Mouse (Mus musculus) c-Kit-positive CD71-positive TER-119-negative erythroid progenitor cells, embryonic 14.5 days (primary cell): ENCODE results near the gene Kbtbd7.
"Not testable (repeated sequence)": the region's sequence is repeated elsewhere in the genome, so short reads cannot be mapped to it uniquely, and the experiment has no call there.

Experiments used
- DNase-seq: peaks from one replicate; pipeline ENCODE4 v3.0.0-alpha.2; 2013; ENCODE audit warnings: low read depth

Kbtbd7 gene

DNA sequence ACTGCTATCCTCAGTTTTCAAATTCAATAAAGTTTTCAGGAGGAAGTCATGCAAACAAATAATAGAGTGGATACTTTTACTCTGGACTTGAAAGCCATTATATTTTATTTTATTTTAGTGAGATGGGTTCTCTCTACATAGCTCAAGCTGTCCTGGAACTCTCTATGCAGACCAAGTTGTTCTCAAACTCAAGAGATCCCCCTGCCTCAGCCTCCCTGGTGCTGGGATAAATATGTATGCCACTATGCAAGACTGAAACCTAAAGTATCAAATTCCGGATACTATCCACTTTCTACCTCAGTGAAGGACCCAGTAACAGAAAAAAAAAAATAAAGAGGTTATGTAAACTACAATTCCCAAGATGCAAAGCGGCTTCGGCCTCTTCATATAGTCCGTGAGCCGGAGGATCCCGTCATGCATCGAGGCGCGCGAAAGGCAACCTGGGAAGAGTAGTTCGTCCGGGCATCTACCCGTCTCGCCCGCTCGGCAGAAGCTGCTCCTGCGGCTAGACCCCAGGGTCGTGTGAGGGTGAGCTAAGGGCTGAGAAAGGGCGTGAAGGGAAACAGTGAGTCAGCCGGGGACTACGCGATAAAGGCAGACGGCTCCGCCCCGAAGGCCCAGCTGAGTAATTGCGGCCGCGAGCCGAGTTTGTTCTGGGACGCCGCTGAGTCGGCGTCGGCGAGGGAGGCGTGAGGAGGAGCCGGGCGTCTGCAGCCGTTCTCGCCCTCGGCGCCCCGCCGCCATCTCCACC, at the start of gene Kbtbd7:
Gene Kbtbd7 (plus strand): TSS at position 533 of the 751 bp plus-strand sequence.
- DNase-seq: peak; percentile 94

GRCm38 (mm10) chr14:79377041-79377440, 49.3 kb upstream of the Kbtbd7 start:
- no peak for DNase-seq

GRCm38 (mm10) chr14:79383120-79383519, 43.2 kb upstream of the Kbtbd7 start:
- no peak for DNase-seq

DNA sequence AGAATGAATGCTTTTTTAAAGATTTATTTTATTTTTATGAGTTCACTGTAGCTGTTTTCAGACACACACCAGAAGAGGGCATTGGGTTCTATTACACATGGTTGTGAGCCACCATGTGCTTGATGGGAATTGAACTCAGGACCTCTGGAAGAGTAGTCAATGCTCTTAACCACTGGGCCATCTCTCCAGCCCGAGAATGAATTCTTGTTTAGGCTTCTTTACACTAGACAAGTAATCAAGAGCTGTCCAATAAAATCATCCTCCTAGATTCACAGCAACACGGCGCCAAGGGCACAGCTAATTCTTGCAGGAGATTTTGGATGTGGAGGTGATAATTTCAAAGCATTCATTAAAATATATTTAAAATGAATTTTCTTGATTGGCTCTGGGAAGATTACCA, 38.0 kb upstream of the Kbtbd7 start:
- no peak for DNase-seq

DNA sequence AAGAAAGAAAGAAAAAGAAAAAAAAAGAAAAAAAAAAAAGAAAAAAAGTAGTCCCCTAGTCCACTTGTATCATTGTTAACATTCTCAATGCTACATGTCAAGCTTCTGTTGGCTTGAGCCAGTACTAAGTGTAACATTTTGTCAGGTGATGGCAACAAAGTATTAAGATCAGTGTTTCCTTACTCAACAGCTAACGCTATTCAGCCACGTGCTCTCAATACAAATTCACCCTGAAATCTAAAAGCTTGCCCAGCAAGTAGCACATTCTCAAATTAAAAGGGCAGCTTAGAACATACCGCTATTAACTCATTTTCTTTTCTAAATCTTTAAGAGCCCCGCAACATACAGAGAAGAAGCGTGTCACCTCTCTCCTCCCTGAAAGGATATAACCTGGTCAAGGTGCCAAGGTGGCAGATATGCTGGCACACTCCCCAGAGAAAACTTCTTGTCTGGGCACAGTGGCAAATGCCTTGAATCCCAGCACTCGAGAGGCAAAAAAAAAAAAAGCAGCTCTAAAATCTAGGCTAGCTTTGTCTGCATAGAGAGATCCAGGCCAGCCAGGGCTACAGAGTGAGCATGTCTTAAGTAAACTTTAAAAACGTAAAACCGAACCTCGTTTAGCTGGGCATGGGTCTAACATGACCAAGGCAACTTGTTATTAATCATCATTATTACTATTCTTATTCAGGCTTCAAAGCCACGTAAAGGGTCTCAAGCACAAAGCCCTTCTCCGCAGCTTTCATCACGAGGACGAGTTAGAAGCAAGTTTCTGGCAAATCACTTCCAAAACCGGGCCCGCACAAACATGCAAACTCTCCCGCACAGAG, 36.7 kb upstream of the Kbtbd7 start:
- no peak for DNase-seq

- peak; percentile 91 for DNase-seq
These were observed 35.9 kb upstream of the Kbtbd7 start, which contains the start of gene Naa16 for GRCm38 (mm10) chr14:79390265-79390926. Gene Naa16, minus strand, starts transcription at chr14:79390778.

DNA sequence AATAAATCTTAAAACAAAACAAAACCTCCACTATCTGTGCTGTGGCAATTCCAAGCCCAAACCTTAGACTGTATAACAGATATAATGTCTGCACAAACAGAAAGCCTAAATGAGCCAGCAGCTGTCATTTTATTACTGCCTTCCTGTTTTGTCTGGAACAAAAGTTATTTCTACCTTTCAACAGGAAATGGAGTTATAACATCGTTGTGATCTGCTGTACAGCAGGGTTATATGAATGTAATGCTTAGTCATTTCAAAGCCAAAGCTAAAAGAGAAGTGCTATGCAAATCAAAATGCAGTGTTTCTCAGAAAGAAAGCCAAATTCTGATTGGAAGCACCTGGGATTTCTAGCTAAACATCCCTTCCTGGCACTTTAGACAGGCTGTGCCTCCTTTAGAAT, 33.0 kb upstream of the Kbtbd7 start:
- no peak for DNase-seq

DNA sequence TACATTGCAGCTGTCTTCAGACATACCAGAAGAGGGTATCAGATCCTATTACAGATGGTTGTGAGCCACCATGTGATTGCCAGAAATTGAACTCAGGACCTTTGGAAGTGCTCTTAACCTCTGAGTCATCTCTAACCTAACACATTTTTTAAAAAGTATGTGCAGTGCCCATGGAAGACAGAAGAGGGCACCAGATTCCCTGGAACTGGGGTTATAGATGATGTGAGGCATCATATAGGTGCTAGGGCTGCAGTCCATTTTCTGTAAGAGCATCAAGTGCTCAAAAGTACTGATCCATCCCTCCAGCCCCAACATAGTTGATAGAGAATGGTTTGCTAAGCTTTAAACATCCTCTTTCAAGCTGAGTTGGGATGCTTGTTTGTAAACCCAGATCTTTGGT, 31.7 kb upstream of the Kbtbd7 start:
- DNase-seq: peak; percentile 69

DNA sequence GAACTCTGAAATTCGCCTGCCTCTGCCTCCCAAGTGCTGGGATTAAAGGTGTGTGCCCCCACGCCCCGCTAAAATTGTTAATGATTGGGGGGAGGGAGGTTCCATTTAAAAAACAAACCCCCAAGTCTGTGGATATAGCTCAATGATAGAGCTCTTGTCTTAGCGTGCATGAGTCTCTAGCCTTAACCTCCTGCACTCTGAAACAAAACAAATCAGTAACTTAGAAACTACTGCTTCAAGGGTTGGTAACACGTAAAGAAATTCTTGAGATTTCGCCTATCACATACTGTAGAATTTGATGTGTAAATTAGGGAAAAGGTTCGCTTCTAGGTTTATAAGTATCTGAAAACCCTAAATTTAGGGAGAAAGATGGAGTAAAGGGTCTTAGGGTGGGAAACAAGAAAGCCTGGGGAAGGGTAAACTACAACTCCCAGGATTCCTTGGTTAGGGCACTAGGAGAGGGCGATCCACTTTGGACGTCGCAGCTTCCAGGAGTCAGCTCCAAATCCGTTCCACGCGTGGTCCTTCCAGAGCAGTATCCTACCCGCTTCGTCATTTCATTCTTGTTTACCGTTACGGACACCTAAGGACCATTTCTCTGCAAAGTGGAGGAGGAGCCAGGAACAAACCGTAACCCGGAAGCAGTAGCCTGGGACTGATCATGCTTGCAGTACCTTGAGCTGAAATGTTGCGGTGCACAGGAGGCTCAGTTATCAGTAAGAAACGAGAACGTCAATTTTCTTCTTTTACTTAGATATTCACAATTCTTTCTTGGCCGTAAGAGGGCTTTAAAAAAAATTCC, 28.8 kb upstream of the Kbtbd7 start, which contains the start of gene Mtrf1:
Gene Mtrf1 (plus strand): TSS at position 452 of the 802 bp plus-strand sequence.
- no peak for DNase-seq

- DNase-seq: no peak
These were observed 18.7 kb upstream of the Kbtbd7 start for GRCm38 (mm10) chr14:79407641-79408040.

DNA sequence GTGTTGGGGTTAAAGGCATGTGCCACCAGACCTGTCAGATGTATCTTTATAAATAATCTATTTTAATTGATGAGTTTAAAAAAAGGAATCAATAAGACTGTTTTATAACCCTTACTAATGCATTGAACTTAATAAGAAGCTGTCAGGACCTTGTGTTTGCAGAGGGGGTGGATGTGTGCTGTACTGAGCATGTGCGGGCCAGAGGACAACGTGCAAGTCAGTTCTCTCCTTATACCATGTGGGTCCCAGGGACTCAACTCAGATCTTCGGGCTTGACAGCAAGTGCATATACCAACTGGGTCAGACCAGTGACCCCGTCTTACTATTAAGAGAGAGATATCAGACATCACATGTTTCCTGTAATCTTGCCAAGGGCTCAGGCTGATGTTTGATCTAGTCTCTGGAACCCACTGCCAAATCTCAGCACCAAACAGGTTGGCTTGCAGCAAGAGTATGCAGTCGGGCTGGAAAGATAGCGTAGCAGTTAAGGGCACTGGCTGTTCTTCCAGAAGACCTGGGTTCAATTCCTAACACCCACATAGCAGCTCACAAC, 17.0 kb upstream of the Kbtbd7 start:
- DNase-seq: no peak

GRCm38 (mm10) chr14:79410662-79411061, 15.6 kb upstream of the Kbtbd7 start:
- DNase-seq: no peak

DNA sequence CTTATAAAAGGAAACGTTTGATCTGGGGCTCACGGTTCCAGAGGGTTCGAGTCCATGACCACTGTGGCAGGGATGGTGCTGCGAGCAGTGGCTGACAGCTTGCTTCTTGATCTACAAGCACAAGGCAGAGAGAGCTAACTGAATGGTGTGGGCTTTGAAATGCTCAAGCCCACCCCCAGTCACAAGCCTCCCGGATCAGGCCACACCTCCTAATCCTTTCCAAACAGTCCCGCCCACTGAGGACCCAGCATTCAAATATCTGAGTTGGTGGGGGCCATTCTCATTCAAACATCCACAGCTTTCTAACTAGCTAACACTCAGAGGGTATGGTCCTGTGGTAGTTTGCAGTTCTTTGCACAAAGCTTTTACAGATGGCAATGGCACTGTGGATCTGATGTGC, 13.2 kb upstream of the Kbtbd7 start:
- no peak for DNase-seq

DNA sequence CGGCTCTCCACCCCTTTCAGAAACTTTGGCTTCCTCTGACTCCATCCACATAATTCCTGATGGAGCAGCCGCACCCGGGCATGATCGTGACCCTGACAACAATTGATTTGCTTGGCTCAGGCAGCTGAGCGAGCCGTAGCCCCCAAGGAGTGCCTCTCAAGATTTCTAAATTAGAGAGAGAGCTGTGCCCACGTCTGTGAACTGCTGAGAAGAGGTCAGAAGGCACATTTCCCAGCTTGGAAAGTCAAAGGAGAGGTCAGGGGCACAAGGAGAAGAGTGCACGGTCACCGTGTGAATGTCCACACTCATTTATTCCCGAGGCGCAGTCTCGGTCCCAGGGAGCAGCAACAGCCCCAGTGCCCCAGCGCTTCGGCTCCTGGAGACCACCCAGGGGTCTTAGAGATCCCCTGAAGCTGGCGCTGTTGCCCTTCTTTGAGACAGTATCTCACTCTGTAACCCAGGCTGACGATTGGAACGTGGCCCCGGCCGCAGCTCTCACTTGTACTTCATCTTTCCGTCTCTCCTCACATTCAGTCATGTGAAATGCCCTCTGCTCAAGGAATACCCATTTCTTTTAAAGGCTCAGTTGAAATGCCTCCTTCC, 6.1 kb upstream of the Kbtbd7 start:
- no peak for DNase-seq

DNA sequence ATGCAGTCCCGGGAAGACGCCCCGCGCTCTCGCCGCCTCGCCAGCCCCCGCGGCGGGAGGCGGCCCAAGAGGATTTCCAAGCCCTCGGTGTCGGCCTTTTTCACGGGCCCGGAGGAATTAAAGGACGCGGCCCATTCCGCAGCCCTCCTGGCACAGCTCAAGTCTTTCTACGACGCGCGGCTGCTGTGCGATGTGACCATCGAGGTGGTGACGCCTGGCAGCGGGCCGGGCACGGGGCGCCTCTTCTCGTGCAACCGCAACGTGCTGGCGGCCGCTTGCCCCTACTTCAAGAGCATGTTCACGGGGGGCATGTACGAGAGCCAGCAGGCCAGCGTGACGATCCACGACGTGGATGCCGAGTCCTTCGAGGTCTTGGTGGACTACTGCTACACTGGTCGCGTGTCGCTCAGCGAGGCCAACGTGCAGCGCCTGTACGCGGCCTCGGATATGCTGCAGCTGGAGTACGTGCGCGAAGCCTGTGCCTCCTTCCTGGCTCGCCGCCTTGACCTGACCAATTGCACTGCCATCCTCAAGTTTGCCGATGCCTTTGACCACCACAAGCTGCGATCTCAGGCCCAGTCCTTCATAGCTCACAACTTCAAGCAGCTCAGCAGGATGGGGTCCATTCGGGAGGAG, 537 bp downstream of the Kbtbd7 start:
- DNase-seq: not testable (repeated sequence)

GRCm38 (mm10) chr14:79434068-79434467, 7.8 kb downstream of the Kbtbd7 start:
- DNase-seq: no peak

DNA sequence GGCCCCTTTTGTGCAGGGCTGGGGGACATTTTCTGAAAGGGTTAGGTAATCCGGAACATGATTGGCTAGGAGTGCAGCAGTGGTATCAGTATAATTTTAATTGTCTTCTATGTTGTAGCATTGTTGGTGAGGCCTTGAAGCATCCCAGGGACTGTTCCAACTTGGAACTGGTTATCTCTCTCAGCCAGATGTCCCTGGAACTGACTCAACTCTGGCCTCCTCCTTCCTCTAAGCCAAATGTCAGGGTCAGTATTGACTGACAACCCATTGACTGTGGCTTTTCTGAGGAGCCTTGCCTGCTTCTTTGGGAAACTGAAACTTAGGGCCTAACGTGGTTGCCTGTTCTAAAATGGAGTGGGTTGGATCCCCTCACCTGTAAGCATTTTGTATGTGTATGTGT, 14.3 kb downstream of the Kbtbd7 start:
- no peak for DNase-seq

- no peak for DNase-seq
These were observed 15.1 kb downstream of the Kbtbd7 start for GRCm38 (mm10) chr14:79441441-79441840.

DNA sequence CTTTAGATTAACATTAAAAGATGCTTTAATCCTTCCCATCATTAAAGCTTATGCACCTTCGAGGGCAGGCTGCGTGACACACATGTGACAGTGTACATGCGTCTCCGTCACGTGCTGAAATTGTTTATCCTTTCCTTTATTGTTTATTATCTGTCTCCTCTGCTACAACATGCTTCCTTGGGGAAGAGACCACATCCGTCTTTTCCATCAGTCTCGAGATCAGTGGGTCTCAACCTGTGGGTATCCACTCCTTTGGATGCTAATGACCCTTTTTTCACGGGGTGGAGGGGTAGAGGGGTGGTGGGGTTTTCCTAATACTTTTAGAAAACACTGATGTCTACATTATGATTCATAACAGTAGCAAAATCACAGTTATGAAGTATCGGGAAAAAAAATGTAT, 18.3 kb downstream of the Kbtbd7 start:
- DNase-seq: no peak

GRCm38 (mm10) chr14:79445055-79445620, 18.8 kb downstream of the Kbtbd7 start:
- DNase-seq: no peak
